Mouse (Mus musculus) heart, postnatal 0 days (tissue): ENCODE measurements around the gene Stk19.

ENCODE experiments used
- CTCF ChIP-seq: IDR thresholded peaks from 2 replicates; pipeline ENCODE4 v1.5.1; 2016; ENCODE audit warnings: antibody characterized with exemption, control low read depth, low read depth
- EP300 ChIP-seq: IDR thresholded peaks from 2 replicates; pipeline ENCODE4 v1.6.1; 2016; ENCODE audit warnings: antibody characterized with exemption, low read depth

GRCm38 (mm10) chr17:34844884-34845283 lies 8.1 kb upstream of the Stk19 start:
- TF ChIP-seq CTCF, result no peak
- no peak for TF ChIP-seq EP300
